Mouse (Mus musculus) hindbrain, embryonic 16.5 days (tissue): ENCODE measurements around the gene Sgms1. TPM values are rescaled to one million over a fixed set of nuclear protein-coding genes. Genes with fewer than 3 reads are reported as not detected.

Source experiments
- ATAC-seq: fragments of 200-750 bp; cut with Nextera tagmentation; 2 replicates; pipeline ENCODE4 v1.8.0; 2017; ENCODE audit warnings: moderate TSS enrichment, moderate library complexity
- H3K27ac ChIP-seq: fragments of 300-500 bp; sonication (generic); 2 replicates; pipeline ENCODE4 v1.5.1; 2014; ENCODE audit warnings: low read depth, mild to moderate bottlenecking, control low read depth, low read length, moderate library complexity
- H3K27me3 ChIP-seq: fragments of 300-500 bp; sonication (generic); replicated peaks from 2 replicates; pipeline ENCODE4 v1.6.1; 2014; ENCODE audit warnings: low read length; ENCODE audit not compliant: control insufficient read depth, insufficient read depth
- H3K36me3 ChIP-seq: fragments of 300-500 bp; sonication (generic); 2 replicates; pipeline ENCODE4 v1.6.1; 2014; ENCODE audit warnings: mild to moderate bottlenecking, low read length, moderate library complexity, mixed read lengths; ENCODE audit not compliant: control insufficient read depth, insufficient read depth
- H3K4me1 ChIP-seq: fragments of 300-500 bp; sonication (generic); 2 replicates; pipeline ENCODE4 v1.6.1; 2014; ENCODE audit warnings: low read depth, low read length; ENCODE audit not compliant: control insufficient read depth, insufficient read depth
- H3K4me2 ChIP-seq: fragments of 300-500 bp; sonication (generic); 2 replicates; pipeline ENCODE4 v1.6.1; 2014; ENCODE audit warnings: mild to moderate bottlenecking, low read length, control low read depth, moderate library complexity
- H3K4me3 ChIP-seq: fragments of 300-500 bp; sonication (generic); 2 replicates; pipeline ENCODE4 v1.5.1; 2014; ENCODE audit warnings: mild to moderate bottlenecking, low read length, control low read depth, moderate library complexity
- H3K9ac ChIP-seq: fragments of 300-500 bp; sonication (generic); 2 replicates; pipeline ENCODE4 v1.6.1; 2014; ENCODE audit warnings: low read depth, mild to moderate bottlenecking, control low read depth, low read length, moderate library complexity
- H3K9me3 ChIP-seq: fragments of 300-500 bp; sonication (generic); 2 replicates; pipeline ENCODE4 v1.6.1; 2014; ENCODE audit warnings: mild to moderate bottlenecking, low read length, moderate library complexity; ENCODE audit not compliant: control insufficient read depth
- WGBS: fragments of 180-500 bp; shearing (Covaris S2); extraction: QIAGEN DNeasy Blood & Tissue Kit; methylation state at CpG from one replicate; pipeline ENCODE4 v1.1.7; 2014; 5-methylcytosine and 5-hydroxymethylcytosine counted together
- polyA plus RNA-seq: library from polyadenylated mRNA; unstranded; fragments of >200 nt; fragmentation: Nextera tagmentation; extraction: Ambion mirVana; gene quantifications from 2 replicates; pipeline ENCODE4 v1.2.1, GENCODE M21; 2015

Gene Sgms1
- polyA plus RNA-seq, 1 experiment from 2014 or later = 21.7 TPM

DNA sequence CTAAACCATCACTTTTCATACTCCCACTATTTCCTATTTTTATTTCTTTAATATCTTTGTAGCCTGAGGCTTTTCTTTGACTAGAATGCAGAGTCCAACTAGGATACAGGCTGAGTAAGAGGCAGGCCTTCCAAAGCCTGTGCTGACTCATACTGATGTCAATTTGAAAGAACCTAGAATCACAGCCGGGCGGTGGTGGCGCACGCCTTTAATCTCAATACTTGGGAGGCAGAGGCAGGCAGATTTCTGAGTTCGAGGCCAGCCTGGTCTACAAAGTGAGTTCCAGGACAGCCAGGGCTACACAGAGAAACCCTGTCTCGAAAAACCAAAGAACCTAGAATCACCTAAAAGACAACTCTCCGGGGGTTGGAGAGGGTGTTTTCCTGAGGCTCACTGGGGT lies 214.5 kb downstream of the Sgms1 start:
- H3K4me1 ChIP-seq = no peaks in the 10 kb centered on the region
- no peak overlapping the region for H3K4me2 ChIP-seq
- no peak overlapping the region for H3K9ac ChIP-seq
- H3K36me3 ChIP-seq = no peaks in the 10 kb centered on the region
- no peak overlapping the region for H3K4me3 ChIP-seq
- ATAC-seq = no peak
- 98% methylated on average over 7 of the region's 7 CpGs for WGBS
- no peaks in the 10 kb centered on the region for H3K27me3 ChIP-seq
- H3K9me3 ChIP-seq = no peaks in the 10 kb centered on the region
- no peak overlapping the region for H3K27ac ChIP-seq

DNA sequence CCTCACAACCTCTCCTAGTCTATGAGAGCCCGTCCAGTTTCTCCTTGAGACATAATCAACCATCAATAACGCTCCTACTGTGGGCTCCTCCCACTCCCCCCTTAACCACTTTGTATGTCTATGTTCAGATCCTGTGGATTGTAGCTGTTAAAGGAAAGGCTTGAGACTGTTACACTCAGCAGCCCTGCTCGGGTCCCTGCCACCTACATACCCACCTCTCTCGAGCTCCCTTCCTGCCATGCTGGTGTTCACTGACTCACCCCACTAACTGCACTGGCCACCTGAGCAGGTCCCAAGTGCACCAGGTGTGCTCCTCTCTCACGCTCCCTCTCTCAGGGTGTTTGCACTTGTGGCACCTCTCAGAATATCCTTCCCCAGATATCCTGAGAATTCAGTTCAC lies 215.0 kb downstream of the Sgms1 start:
- H3K36me3 ChIP-seq = no peaks in the 10 kb centered on the region
- no peaks in the 10 kb centered on the region for H3K4me1 ChIP-seq
- H3K9ac ChIP-seq = no peak overlapping the region
- WGBS = 87% methylated on average over 5 of the region's 5 CpGs
- H3K4me3 ChIP-seq = no peak overlapping the region
- H3K27ac ChIP-seq = no peak overlapping the region
- ATAC-seq = no peak
- no peaks in the 10 kb centered on the region for H3K9me3 ChIP-seq
- H3K4me2 ChIP-seq = no peak overlapping the region
- H3K27me3 ChIP-seq = no peaks in the 10 kb centered on the region

DNA sequence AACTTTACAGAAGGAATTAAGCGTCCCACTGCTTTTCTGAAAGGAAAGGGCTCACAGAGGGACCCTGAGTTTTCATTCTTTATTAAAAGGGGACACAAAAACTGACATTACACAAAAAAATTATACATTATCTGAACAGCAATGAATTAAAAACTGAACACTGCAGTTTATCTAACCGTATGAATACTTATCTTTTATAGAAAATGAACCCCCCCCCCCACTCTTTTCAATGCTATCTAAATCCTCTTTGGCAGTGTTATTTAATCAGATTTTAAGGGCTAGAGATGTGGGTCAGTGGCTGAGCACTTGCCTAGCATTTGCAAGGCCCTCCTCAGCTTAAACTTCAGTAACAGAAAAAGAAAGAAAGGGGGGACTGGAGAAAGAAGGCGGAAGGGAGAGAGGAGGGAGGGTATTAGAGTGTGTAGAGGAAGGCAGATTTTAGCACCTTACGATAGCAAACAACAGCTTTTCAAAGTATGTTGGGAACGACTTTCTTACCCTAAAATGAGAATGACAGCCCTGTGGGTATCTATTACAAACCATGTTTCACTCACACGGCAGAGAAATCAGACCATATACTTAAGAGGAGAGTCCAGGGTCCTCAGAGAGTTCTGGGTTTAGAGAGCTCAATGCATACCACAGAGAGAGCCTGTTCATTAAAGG lies 215.9 kb downstream of the Sgms1 start:
- H3K4me2 ChIP-seq = no peak overlapping the region
- no peaks in the 10 kb centered on the region for H3K36me3 ChIP-seq
- no peak overlapping the region for H3K27ac ChIP-seq
- no peak overlapping the region for H3K4me3 ChIP-seq
- H3K9me3 ChIP-seq = no peaks in the 10 kb centered on the region
- no peaks in the 10 kb centered on the region for H3K4me1 ChIP-seq
- H3K27me3 ChIP-seq = no peaks in the 10 kb centered on the region
- no peak overlapping the region for H3K9ac ChIP-seq
- no peak for ATAC-seq
- WGBS = 80% methylated on average over 6 of the region's 6 CpGs

DNA sequence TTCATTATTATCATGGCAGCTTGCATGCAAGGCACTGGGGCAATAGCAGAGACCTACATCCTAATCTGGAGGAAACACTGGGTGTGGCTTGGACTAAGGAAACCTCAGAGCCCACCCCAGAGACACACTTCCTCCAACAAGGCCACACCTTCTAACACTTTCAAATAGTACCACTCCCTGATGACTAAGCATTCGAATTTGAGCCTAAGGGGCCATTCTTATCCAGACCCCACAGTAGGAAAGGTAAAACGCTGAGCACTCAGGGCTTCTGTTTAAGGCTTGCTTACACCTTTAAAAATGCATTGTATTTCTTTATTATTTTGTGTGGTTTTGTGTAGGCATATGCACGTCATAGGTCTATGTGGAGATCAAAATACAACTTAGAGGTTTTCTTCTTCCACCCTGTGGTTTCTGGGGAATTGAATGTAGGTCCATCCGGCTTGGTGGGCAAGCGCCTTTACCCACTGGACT lies 217.0 kb downstream of the Sgms1 start:
- Histone ChIP-seq H3K27me3 (no peaks in the 10 kb centered on the region), H3K9me3 (no peaks in the 10 kb centered on the region), H3K4me2 (no peak overlapping the region), H3K9ac (no peak overlapping the region), H3K36me3 (no peaks in the 10 kb centered on the region), H3K4me3 (no peak overlapping the region), H3K27ac (no peak overlapping the region), H3K4me1 (no peaks in the 10 kb centered on the region)
- WGBS = 87% methylated on average over 5 of the region's 5 CpGs
- no peak; the same call in 1 of the 2 replicates for ATAC-seq

DNA sequence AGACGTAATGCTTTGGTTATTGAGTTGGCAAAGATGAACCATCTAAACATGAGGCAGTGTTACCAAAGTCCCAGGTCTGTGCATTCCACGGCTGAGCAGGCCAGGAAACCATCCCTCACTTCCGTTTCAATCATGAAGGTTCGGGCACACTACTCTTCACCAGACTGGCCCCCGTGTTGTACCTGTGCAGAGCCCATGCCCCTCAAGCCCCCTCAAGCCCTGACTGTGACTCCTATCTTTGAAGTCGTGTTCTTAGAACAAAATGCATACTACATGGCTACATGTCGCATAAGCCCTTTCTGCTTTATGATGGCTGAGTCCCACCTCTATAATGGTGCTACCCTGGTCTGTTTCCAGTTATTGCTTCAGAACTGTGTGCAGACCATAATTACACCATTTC lies 217.5 kb downstream of the Sgms1 start:
- Histone ChIP-seq H3K9me3 (no peaks in the 10 kb centered on the region), H3K36me3 (no peaks in the 10 kb centered on the region), H3K27ac (no peak overlapping the region), H3K4me2 (no peak overlapping the region), H3K4me1 (no peaks in the 10 kb centered on the region), H3K27me3 (no peaks in the 10 kb centered on the region), H3K4me3 (no peak overlapping the region), H3K9ac (no peak overlapping the region)
- 96% methylated on average over 7 of the region's 7 CpGs for WGBS
- no peak; the same call in 1 of the 2 replicates for ATAC-seq

DNA sequence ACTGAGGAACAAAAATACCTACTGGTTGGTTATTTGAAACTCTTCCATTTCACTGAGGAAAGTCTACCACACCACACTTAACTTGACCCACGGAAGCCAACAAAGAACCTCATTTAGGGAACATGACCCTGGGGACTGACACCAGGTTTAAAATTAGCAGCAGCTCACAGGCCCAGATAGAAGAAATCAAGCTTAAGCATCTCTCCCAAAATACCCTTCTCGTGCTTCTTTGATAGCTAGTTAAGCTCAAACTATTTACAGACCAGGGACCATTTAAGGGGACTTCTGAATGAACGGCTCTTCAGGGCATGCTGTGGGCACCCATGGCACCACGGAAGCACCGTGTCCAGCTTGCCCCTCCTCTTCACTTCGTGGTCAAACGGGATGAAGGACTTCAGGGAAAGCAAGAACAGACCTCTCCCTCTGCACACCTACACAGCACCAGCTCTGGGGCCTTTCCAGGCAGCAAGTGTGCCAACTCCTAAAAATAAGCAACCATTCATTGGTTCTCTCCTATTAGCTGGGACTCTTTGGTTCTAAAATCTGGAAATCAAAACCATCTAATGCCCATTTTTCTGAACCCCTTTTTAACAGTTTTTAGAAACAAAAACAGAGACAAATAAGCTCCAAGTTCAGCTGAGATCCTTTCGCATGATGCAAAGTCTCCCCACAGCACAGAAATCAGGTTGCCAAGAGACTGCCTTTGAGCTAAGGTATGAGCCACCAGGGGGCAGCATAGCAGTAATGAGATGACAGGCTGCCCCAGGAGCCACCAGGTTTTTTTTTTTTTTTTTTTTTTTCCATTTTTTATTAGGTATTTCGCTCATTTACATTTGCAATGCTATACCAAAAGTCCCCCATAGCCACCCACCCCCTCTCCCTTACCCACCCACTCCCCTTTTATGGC lies 219.6 kb downstream of the Sgms1 start:
- Histone ChIP-seq H3K4me1 (no peaks in the 10 kb centered on the region), H3K27ac (no peak overlapping the region), H3K36me3 (no peaks in the 10 kb centered on the region), H3K9me3 (no peaks in the 10 kb centered on the region), H3K27me3 (no peaks in the 10 kb centered on the region), H3K4me3 (no peak overlapping the region), H3K9ac (no peak overlapping the region), H3K4me2 (no peak overlapping the region)
- ATAC-seq = no peak
- WGBS = 77% methylated on average over 9 of the region's 9 CpGs

DNA sequence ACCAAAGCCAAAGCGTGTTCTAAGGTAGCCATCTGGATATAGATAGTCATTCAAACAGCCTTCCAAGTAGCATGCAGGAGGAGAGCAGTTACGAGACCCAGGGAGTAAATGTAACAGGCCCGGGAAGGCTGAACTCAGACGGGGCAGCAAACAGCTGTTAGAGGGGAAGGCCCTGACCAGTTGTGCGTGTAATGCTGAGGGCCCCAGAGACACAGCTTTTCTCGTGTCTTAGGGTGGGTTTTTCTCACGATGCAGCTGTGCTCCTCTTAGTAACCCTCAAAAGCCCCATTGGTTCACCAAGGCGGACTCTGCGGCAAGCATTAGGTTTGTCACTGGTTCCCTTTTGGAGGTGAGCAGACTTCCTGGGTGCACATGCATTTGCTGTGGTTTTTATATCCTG lies 221.5 kb downstream of the Sgms1 start:
- no peak overlapping the region for H3K9ac ChIP-seq
- no peaks in the 10 kb centered on the region for H3K4me1 ChIP-seq
- no peak for ATAC-seq
- H3K4me2 ChIP-seq = no peak overlapping the region
- 81% methylated on average over 9 of the region's 9 CpGs for WGBS
- no peak overlapping the region for H3K4me3 ChIP-seq
- no peak overlapping the region for H3K27ac ChIP-seq
- H3K27me3 ChIP-seq = no peaks in the 10 kb centered on the region
- no peaks in the 10 kb centered on the region for H3K9me3 ChIP-seq
- no peaks in the 10 kb centered on the region for H3K36me3 ChIP-seq

DNA sequence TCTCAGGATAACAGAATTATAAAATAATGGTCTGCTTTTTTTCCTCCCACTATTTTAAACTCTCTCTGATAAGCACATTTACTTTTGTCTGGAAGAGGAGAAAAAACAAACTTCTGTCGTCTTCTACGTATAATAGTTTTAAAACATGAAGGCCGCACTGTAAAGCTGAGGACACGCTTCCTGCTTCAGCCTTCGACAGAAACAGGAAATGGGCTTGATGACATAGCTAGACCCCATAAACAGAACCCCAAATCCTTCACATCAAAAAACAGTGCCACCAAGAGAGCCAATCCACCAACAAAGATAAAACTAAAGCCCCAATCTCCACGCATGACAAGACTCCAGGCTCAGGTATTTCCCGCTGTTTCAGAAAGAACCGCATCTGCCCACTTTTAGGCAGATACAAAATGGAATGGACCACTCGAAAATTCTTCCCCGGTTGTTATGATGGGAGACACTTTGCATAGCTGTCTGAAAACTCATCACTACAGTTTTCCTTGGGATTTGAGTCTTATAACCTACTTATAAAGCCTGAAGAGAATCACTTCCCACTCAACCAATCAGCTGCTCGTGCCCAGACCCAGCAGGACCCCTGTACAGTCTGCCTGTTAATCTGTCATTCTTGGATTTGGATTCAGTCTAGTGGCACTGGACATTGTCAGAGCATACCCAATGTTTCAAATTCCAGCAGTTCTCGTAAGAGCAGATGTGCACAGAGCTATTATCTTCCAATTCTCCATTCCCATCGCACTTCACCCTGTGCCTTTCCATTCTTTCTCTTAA lies 222.5 kb downstream of the Sgms1 start:
- ATAC-seq = no peak
- Histone ChIP-seq H3K27me3 (no peaks in the 10 kb centered on the region), H3K9ac (no peak overlapping the region), H3K36me3 (no peaks in the 10 kb centered on the region), H3K4me1 (no peaks in the 10 kb centered on the region), H3K4me2 (no peak overlapping the region), H3K9me3 (no peaks in the 10 kb centered on the region), H3K27ac (no peak overlapping the region), H3K4me3 (no peak overlapping the region)
- 92% methylated on average over 13 of the region's 13 CpGs for WGBS

DNA sequence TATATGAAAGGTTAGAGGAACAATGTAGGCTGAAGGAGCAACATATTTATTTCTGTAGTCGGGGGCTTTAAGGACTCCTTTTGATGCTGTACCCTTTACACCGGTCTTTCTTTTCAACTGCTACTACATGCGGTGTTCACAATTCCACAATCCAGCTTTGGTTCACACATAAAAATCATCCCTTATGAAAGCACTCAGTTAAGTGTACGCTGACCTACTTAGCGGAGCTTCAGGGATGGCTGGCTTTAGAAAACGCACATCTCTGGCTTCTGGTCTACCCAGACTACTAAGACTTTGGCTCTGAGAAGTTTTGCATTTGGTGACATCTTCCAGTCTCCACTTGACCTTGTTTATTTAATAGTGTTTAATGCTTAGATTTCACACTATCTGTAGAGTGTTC lies 223.8 kb downstream of the Sgms1 start:
- Histone ChIP-seq H3K4me2 (no peak overlapping the region), H3K4me3 (no peak overlapping the region), H3K36me3 (no peaks in the 10 kb centered on the region), H3K9ac (no peak overlapping the region), H3K27me3 (no peaks in the 10 kb centered on the region), H3K27ac (no peak overlapping the region), H3K9me3 (no peaks in the 10 kb centered on the region), H3K4me1 (no peaks in the 10 kb centered on the region)
- ATAC-seq = no peak
- WGBS = 86% methylated on average over 6 of the region's 6 CpGs
